Mouse (Mus musculus): ENCODE results near the gene Tspan4. TPM values are rescaled to one million over a fixed set of nuclear protein-coding genes. Genes with fewer than 3 reads are reported as not detected.

Gene Tspan4
- polyA plus RNA-seq, 1 experiment from 2014 or later, result 67.9 TPM

DNA sequence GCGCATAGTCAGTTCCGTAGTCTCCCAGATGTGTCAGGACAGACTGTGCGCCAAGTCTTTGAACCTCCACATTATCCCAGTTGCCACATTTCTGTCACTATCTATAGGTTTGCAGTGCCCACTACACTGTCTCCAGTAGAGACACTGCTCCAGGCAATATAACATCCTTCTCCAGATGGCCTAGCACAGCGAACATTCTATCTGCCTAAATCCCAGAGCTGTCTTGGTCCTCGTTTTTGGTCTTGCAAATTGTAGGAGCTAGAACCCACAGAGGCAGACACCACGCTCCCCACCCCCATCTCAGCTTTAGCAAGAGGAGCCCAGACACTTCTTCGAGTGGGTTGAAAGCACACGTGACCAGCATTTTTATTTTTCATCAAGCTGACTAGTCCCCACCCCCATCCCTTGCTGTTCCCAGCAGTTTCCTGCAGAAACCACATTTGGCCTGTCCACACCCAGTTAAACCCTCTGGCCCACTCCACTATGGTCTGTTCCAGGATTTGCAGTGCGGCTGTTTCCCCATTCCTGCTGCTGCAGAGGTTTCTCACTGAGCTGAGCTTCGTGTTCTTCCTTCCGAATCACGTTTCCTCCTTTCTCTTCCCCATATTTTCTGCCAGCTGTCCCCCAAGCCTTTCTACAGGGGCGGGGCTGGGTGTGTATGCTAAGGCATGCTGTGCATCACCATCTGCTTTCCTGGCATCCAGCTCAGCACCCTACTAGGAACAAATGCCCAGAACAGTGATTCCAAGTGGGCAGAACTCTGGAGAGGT, 65.5 kb downstream of the Tspan4 start:
- no peaks in the 10 kb centered on the region for H3K9me3 ChIP-seq (replicated peaks)
- no peaks in the 10 kb centered on the region for H3K36me3 ChIP-seq
- H3K27ac ChIP-seq (replicated peaks), result peak overlapping the region; percentile 65
- H3K4me1 ChIP-seq, result peaks cover 24% of the 10 kb centered on the region
- no peak overlapping the region for H3K9ac ChIP-seq
- peak overlapping the region; percentile 74 for H3K4me3 ChIP-seq (replicated peaks)
- no peaks in the 10 kb centered on the region for H3K27me3 ChIP-seq
- H3K4me2 ChIP-seq (replicated peaks), result peak overlapping the region; percentile 78
- 49% methylated on average over 13 of the region's 13 CpGs for WGBS
- ATAC-seq (ENCODE audit: insufficient number of reproducible peaks, low FRiP score, low TSS enrichment, low read depth), result peak; percentile 62

DNA sequence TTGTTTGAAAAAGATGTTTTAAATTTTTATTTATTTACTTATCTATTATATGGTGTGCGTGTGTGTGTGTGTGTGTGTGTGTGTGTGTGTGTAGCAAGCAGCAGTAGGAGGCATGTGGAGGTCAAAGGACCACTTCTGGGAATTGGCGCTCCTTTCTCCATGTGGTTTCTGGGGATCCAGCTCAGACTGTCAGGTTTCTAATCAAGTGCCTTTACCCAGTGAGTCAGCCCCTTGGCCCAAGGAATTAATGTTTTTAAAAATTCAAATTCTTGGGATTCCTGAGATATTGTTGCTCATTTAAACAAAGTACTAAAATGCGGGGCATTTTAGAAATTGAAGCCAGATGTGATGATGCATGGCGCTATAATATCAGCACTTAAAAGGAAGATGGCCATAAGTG, 66.6 kb downstream of the Tspan4 start:
- ATAC-seq (ENCODE audit: insufficient number of reproducible peaks, low FRiP score, low TSS enrichment, low read depth), result no peak

GRCm38 (mm10) chr7:141542588-141542987, 67.5 kb downstream of the Tspan4 start:
- no peaks in the 10 kb centered on the region for H3K9me3 ChIP-seq (replicated peaks)
- H3K36me3 ChIP-seq, result no peaks in the 10 kb centered on the region
- no peak for ATAC-seq (ENCODE audit: insufficient number of reproducible peaks, low FRiP score, low TSS enrichment, low read depth)
- H3K4me3 ChIP-seq (replicated peaks), result no peak overlapping the region
- no peaks in the 10 kb centered on the region for H3K27me3 ChIP-seq
- 90% methylated on average over 2 of the region's 2 CpGs for WGBS
- H3K4me1 ChIP-seq, result peaks cover 24% of the 10 kb centered on the region
- H3K9ac ChIP-seq, result no peak overlapping the region
- H3K27ac ChIP-seq (replicated peaks), result no peak overlapping the region
- H3K4me2 ChIP-seq (replicated peaks), result no peak overlapping the region

More for the DNA sequence above, 66.6 kb downstream of the Tspan4 start:
- H3K4me3 ChIP-seq (replicated peaks), result no peak overlapping the region
- H3K4me2 ChIP-seq (replicated peaks), result no peak overlapping the region
- no peaks in the 10 kb centered on the region for H3K27me3 ChIP-seq
- H3K4me1 ChIP-seq, result peaks cover 24% of the 10 kb centered on the region
- H3K27ac ChIP-seq (replicated peaks), result no peak overlapping the region
- H3K9me3 ChIP-seq (replicated peaks), result no peaks in the 10 kb centered on the region
- H3K36me3 ChIP-seq, result no peaks in the 10 kb centered on the region
- H3K9ac ChIP-seq, result no peak overlapping the region
- WGBS, result 59% methylated on average over 4 of the region's 4 CpGs

Other genes starting within 250 kb of the Tspan4 start
- 68.7 and 73.2 TPM in 2 replicates for gene Phrf1, start 246.5 kb upstream of the Tspan4 start, polyA plus RNA-seq (2015; fragmentation: Nextera tagmentation; extraction: Ambion mirVana)
- gene Irf7, start 208.8 kb upstream of the Tspan4 start, polyA plus RNA-seq (2015; fragmentation: Nextera tagmentation; extraction: Ambion mirVana), result 4.1 and 5.1 TPM in 2 replicates
- gene Cdhr5, start 198.5 kb upstream of the Tspan4 start, polyA plus RNA-seq (2015; fragmentation: Nextera tagmentation; extraction: Ambion mirVana), result 0.19 TPM in 1 of 2 replicates, not detected in the other
- gene Sct, start 196.1 kb upstream of the Tspan4 start, polyA plus RNA-seq (2015; fragmentation: Nextera tagmentation; extraction: Ambion mirVana), result 5.3 TPM in 2 replicates
- gene Drd4, start 183.2 kb upstream of the Tspan4 start, polyA plus RNA-seq (2015; fragmentation: Nextera tagmentation; extraction: Ambion mirVana), result 0.76 and 1.1 TPM in 2 replicates
- gene Deaf1, start 147.6 kb upstream of the Tspan4 start, polyA plus RNA-seq (2015; fragmentation: Nextera tagmentation; extraction: Ambion mirVana), result 73.5 and 82.0 TPM in 2 replicates
- gene Tmem80, start 147.5 kb upstream of the Tspan4 start, polyA plus RNA-seq (2015; fragmentation: Nextera tagmentation; extraction: Ambion mirVana), result 42.2 and 47.4 TPM in 2 replicates
- 36.1 and 40.5 TPM in 2 replicates for gene Eps8l2, start 136.4 kb upstream of the Tspan4 start, polyA plus RNA-seq (2015; fragmentation: Nextera tagmentation; extraction: Ambion mirVana)
- 278 and 280 TPM in 2 replicates for gene Taldo1, start 83.0 kb upstream of the Tspan4 start, polyA plus RNA-seq (2015; fragmentation: Nextera tagmentation; extraction: Ambion mirVana)
- gene Gatd1, start 61.1 kb upstream of the Tspan4 start, polyA plus RNA-seq (2015; fragmentation: Nextera tagmentation; extraction: Ambion mirVana), result 63.8 and 67.6 TPM in 2 replicates
- 3.1 and 5.3 TPM in 2 replicates for gene Cend1, start 45.7 kb upstream of the Tspan4 start, polyA plus RNA-seq (2015; fragmentation: Nextera tagmentation; extraction: Ambion mirVana)
- gene Slc25a22, start 37.3 kb upstream of the Tspan4 start, polyA plus RNA-seq (2015; fragmentation: Nextera tagmentation; extraction: Ambion mirVana), result 29.3 and 30.9 TPM in 2 replicates
- 13.5 and 14.7 TPM in 2 replicates for gene Pidd1, start 31.2 kb upstream of the Tspan4 start, polyA plus RNA-seq (2015; fragmentation: Nextera tagmentation; extraction: Ambion mirVana)
- gene Rplp2, start 27.9 kb upstream of the Tspan4 start, polyA plus RNA-seq (2015; fragmentation: Nextera tagmentation; extraction: Ambion mirVana), result 1,341 and 1,344 TPM in 2 replicates
- gene Pnpla2, start 20.0 kb upstream of the Tspan4 start, polyA plus RNA-seq (2015; fragmentation: Nextera tagmentation; extraction: Ambion mirVana), result 22.2 and 27.9 TPM in 2 replicates
- gene Cracr2b, start 14.1 kb upstream of the Tspan4 start, polyA plus RNA-seq (2015; fragmentation: Nextera tagmentation; extraction: Ambion mirVana), result 21.6 and 26.9 TPM in 2 replicates
- 23.9 and 26.5 TPM in 2 replicates for gene Cd151, start 7.8 kb upstream of the Tspan4 start, polyA plus RNA-seq (2015; fragmentation: Nextera tagmentation; extraction: Ambion mirVana)
- gene Polr2l, start 108 bp upstream of the Tspan4 start, polyA plus RNA-seq (2015; fragmentation: Nextera tagmentation; extraction: Ambion mirVana), result 63.9 and 66.4 TPM in 2 replicates
- gene Chid1, start 64.6 kb downstream of the Tspan4 start, polyA plus RNA-seq (2015; fragmentation: Nextera tagmentation; extraction: Ambion mirVana), result 43.9 and 47.3 TPM in 2 replicates
- gene Ap2a2, start 86.9 kb downstream of the Tspan4 start, polyA plus RNA-seq (2015; fragmentation: Nextera tagmentation; extraction: Ambion mirVana), result 77.0 and 81.9 TPM in 2 replicates
- gene Muc6, start 180.1 kb downstream of the Tspan4 start, polyA plus RNA-seq (2015; fragmentation: Nextera tagmentation; extraction: Ambion mirVana), result 0.21 and 0.22 TPM in 2 replicates
- 1.3 and 2.0 TPM in 2 replicates for gene Muc2, start 215.1 kb downstream of the Tspan4 start, polyA plus RNA-seq (2015; fragmentation: Nextera tagmentation; extraction: Ambion mirVana)

Data from embryonic facial prominence, embryonic 15.5 days (tissue).